Mouse (Mus musculus): ENCODE measurements at regions not wholly inside any gene's neighbourhood (a gene's known extent, or its start where the extent isn't known, plus 50 kb on each side); places are given as distances from the start of the nearest gene placed in this dataset.

GRCm38 (mm10) chr3:19368998-19369397, 259.5 kb downstream of the 1700064H15Rik start:
- no peak for DNase-seq (ENCODE audit: low spot score in 2 of 2)

GRCm38 (mm10) chr3:19367761-19368160, 260.7 kb downstream of the 1700064H15Rik start:
- no peak for DNase-seq (ENCODE audit: low spot score in 2 of 2)
